Mouse (Mus musculus) gastrocnemius, postnatal 4 days (tissue): Measurements from ENCODE around the gene U2af1l4. TPM values are rescaled to one million over a fixed set of nuclear protein-coding genes. Genes with fewer than 3 reads are reported as not detected.
A peak's percentile ranks its signal among the peaks of the same experiment; 100 is the strongest.

Source experiments
- DNase-seq, 2 experiments: peaks; one replicate each; pipeline ENCODE4 v3.0.0; 2021 to 2022; ENCODE audit warnings: low spot score in 2 of 2, mixed read lengths in 2 of 2
- long read RNA-seq, 2 experiments: library from polyadenylated mRNA; stranded (forward); transcript quantifications; one replicate each; pipeline ENCODE4 v2.0.0; 2021
- total RNA-seq, 2 experiments: library from RNA; stranded (reverse); gene quantifications; 2 replicates each; pipeline ENCODE4 v1.2.3; 2021

The U2af1l4 gene
- 10 to 100 TPM; 55.6 to 62.4 TPM for total RNA-seq
- long read RNA-seq, experiment 1, transcript U2af1l4-221 (8 exons, 860 nt) = minor isoform, 5 of 28 reads
- long read RNA-seq, experiment 1, transcript U2af1l4-201 (8 exons, 884 nt) = major isoform, 13 of 28 reads
- long read RNA-seq, experiment 1, partial matches to known transcripts = 0 of 28 reads
- long read RNA-seq, experiment 1, other reads (novel, unspliced or antisense) = 4 of 28 reads
- long read RNA-seq, experiment 2, transcript U2af1l4-201 (8 exons, 884 nt) = major isoform, 14 of 33 reads
- long read RNA-seq, experiment 2, partial matches to known transcripts = 3 of 33 reads
- long read RNA-seq, experiment 2, other reads (novel, unspliced or antisense) = 7 of 33 reads

DNA sequence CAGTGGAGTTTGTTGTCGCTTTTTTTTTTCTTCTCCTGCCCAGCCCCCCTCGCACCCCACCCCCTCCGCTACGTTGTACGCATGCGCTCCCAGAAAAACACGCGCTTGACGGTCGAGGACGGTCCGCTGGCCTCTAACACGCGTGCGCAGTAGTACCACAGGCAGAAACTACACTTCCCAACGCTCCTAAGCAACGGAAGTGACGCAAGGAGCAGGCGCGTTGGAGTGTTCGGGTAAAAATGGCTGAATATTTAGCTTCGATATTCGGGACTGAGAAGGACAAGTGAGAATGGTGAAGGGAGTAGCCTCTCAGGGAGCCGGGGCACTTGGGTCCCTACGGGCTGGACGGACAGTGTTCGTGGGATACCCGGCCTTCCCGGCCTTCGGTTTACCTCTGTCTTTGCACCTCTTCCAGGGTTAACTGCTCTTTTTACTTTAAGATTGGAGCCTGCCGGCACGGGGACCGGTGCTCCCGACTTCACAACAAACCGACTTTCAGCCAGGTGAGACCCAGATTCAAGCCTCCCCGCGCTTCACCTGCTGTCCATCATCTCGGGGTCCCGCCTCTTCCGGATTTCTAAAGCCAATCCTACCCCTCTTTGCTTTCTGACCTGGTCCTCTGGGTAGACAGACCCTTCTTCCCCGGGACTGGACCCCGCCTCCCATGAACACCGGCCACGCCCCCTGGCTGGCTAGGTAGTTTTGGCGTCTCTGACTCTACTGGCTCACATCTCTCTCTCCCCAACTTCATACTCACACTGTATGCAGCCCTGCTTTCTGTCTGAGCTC, at the start of gene U2af1l4, which contains the start of the genes Gm49396 and Psenen:
TSS of gene U2af1l4 (plus strand) at position 185 of the 789 bp plus-strand sequence.
TSS of gene Gm49396 (plus strand) at position 228 of the 789 bp plus-strand sequence.
TSS of gene Psenen (minus strand) at position 511 of the 789 bp plus-strand sequence.
- DNase-seq = peak; percentile 89 to 96

DNA sequence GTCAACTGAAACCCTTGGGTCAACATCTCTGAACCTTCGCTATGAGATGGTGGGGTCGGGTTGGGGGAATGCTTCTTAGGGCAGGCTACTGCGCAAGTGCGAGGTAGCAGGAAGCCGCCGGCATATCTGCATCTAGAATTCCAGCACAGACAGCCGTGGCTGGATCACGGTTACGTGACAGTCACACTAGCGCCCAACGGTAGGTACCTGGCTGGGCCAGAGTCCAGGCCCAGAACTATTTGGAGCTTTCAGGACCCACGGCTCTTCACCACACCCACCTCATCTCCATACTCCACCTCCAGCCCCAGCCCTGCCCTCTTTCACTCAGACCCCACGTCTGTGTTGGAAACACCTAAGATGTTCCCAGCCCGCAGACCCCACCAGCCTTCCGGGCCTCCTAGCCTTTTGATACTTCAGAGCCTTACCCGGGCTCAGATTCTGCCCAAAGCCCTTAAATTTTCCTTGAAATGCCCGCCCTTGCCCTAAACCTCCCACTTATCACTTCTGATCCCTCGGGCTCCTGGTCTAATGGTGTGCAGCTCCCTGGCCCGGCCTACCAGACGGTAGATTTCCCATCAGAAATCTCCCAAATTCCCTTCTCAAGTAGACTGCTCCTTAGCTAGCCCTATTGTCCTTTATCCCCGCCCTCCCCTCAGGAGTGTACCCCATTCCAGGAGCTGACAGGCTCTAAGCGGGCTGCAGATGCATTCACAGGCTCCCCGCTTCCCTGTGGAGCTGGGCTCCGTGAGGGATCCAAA, 47.9 kb upstream of the U2af1l4 start:
- DNase-seq = no peak

DNA sequence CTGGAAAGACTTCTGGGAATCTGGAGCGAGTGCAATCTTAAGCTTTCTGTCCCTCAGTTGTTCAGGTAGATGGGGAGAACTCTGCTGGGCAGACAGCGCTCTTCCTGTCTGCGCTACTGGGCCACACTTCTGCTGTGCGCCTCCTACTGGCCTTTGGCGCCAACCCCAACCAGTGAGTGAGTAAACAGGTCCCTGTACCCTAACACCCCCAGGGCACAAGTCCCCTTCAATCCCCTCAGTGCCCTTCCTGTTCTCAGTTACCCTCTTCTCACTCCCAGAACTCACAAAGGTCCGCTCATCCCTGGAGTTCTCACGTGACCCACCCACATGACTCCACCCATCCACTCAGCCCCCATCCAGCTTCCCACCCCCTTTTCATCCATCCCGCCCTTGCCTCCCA, 44.8 kb upstream of the U2af1l4 start:
- no peak for DNase-seq

DNA sequence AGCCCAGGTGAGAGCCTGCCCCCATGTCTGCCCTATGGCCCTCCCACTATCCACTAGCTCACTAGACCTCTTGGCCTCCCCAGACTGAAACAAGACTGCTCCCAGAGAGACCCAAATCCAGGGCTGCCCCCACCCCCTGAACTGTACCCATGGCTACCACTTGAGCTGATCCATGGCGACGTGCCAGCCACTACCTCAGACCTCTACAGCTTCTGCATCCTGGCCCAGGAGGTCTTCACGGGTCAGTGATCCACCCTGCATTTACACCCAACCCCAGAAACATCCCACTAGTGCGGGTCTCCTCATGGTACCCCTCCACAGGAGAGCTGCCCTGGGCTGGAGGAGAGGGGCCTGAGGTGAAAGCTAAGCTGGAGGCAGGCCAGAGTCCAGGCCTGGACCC, 42.7 kb upstream of the U2af1l4 start:
- DNase-seq = no peak

DNA sequence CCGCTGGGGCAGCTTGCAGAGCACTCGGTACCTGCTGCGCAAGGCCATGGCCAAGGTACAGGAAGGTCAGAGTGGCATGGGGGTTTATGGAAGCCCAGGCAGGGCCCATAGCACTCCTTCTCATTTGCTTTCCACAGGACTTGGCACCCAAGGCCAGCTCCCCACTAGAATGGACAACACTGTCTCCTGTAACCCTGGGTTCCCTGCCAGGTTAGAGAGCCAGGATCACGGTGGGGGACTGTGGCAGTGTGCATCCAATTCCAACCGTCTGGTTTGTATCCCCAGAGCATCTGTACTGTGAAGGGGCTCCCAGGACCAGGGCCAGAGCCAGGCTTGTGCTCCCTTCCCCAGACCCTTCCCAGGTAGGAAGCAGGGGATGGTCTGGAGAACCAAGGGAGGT, 42.2 kb upstream of the U2af1l4 start:
- DNase-seq = no peak

DNA sequence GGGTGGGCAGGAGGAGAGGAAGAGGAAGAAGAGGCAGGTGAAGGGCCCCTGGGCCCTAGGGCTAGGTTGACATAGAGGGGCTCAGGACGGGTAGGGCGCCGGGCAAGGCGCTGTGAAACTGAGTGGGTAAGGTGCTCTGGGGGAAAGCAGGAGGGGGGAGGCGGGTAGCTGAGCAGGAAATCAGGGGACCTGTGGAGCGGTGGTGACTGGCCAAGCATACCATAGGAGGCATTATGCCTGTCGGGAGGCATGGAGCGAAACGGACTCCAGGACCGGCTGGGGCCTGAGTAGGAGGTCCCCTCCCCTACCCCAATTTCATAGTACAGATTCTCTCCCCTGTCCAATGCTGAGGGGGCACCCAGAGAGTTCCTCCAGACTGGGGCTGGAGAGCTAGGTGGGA, 40.2 kb upstream of the U2af1l4 start:
- DNase-seq = no peak

DNA sequence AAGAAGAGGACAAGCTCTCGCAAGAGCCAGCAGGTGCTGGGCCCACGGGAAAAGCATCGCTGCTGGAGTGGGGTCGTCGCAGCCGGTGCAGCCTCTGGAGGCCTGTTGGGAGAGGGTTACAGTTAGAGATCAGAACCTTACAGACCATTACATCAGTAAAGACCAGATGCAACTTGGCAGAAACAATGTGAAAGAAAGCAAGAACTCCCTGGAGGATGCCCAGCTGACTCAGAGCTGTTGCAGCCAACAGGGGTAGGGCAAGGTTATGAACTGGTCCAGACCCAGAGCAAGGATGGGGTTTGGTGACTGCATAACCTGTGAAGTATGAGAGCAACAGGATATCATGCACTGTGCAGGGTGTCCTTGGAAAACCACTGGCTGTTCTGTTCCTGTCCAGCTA, 38.6 kb upstream of the U2af1l4 start:
- no peak for DNase-seq

GRCm38 (mm10) chr7:30525954-30526353, 37.1 kb upstream of the U2af1l4 start:
- DNase-seq = no peak

- no peak for DNase-seq
Observed at GRCm38 (mm10) chr7:30526399-30526798, 36.7 kb upstream of the U2af1l4 start.

DNA sequence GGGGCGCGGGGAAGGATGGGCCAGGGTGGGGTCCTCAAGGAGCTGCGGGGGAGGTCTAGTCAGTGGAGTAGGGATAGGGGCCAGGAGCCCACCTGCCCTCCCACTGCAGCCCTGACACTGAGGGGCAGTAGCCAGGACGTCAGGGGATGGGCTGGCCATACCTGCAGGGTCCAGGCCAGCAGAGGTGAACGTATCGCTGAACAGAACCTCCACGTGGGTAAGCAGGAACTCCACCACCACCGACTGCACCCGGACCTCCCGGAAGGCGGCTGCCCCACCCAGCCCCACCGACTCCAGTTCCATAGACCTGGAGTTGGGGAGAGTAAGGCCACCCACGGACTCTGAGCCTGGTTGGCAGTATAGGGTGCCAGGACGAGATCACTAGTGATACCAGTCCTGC, 36.1 kb upstream of the U2af1l4 start:
- no peak for DNase-seq

GRCm38 (mm10) chr7:30531291-30531815, 31.7 kb upstream of the U2af1l4 start:
- DNase-seq = no peak

DNA sequence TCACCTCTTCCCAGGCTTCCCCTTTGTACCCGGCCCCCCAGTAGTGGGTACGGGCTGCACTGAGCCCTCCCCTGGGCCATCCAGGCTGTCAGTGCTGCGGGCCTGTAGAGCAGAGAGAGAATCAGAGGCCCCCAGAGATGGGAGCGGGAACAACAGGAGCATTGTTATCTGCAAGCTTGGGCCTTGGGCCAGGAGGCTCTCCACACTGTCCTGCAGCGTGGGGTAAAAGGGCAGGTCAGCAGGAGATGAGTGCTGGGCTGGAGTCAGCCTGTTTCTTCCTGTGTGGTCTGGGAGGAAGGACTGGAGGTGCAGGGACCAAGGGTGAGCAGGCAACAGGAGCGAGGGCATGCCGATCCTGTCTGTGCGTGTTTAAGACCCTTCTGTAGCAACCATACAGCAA, 30.2 kb upstream of the U2af1l4 start:
- peak in 1 of 2 experiments; percentile 47 for DNase-seq

GRCm38 (mm10) chr7:30533941-30534632, 29.0 kb upstream of the U2af1l4 start:
- no peak for DNase-seq

DNA sequence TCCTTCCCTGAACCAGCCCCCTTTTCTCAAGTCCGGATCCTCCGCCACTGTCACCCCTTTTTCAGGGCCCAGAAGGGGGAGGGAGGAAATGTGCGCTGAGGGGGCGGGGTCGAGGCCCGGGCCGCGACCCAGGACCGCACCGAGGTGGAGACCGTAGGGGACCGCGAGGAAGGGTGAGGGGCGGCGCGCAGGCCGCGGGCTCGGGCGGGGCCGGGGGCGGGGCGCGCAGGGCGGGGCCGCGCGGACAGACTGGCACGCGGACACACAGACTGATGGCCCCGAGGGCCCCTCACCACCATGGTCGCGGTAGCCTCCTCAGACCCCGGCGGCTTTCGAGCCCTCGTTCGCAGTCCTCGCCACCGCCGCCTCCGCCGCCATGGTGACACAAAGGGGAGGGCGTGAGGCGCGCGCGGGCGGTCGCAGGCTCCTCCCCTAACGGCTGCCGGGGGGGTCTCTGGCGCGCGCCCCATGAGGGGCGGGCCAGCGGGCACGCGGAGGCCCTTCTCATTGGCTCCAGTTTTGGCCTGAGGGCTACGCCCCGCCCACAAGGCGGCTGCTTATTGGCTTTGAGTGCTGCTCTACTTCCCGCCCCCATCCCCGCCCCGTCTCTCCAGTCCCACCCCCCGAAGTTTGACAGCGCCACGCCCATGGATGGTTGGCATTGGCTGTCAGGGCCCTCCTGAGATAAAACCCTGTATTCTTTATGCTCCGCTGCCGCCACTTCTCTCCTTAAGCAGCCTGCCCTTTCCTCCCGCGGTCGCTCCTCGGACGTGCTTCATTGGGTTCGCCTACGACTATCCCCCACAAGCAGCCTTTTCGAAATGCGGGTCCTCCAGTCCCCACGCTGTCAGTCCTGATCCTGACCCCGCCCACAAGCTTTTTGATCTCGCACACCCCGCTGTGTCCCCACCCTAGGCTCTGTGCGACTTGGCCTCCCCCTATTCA, 28.2 kb upstream of the U2af1l4 start, which contains the start of gene Arhgap33:
TSS of gene Arhgap33 (minus strand) at position 428 of the 945 bp plus-strand sequence.
- DNase-seq = peak; percentile 92 to 96

GRCm38 (mm10) chr7:30540572-30540971, 22.5 kb upstream of the U2af1l4 start:
- no peak for DNase-seq

GRCm38 (mm10) chr7:30544327-30544726, 18.8 kb upstream of the U2af1l4 start:
- DNase-seq = no peak

DNA sequence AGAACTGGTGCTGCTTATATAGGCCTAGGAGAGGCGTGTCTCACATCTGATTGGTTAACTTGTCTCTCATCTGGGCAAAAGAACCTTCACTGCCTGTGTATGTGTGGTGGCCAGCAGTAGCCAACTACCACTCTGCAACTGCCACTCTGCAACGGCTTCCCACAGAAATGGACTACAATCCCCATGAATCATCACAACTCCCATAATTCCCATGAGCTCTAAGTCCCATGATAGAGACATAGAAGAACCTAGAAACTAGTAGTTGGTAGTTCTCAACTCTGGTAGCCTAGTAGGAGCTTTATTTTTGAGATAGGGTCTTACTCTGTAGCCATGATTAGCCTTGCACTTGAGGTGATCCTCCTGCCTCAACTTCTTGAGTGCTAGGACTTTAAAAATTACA, 13.2 kb upstream of the U2af1l4 start:
- no peak for DNase-seq

DNA sequence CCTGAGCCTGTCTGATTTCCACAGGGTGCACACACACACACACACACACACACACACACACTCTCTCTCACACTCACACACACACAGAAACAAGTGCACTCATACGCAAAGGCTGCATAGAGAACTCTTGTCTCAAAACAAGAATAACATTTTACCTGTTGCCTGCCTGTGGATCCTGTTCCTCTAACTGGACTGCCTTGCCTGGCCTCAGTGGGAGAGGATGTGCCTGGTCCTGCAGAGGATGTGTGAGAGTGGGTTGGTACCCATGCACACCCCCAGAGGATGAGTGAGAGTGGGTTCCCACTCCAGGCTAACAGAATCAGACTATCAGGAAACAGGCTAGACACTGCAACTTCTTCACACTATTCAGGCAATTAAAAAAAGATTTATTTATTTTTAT, 12.5 kb upstream of the U2af1l4 start:
- DNase-seq = no peak

DNA sequence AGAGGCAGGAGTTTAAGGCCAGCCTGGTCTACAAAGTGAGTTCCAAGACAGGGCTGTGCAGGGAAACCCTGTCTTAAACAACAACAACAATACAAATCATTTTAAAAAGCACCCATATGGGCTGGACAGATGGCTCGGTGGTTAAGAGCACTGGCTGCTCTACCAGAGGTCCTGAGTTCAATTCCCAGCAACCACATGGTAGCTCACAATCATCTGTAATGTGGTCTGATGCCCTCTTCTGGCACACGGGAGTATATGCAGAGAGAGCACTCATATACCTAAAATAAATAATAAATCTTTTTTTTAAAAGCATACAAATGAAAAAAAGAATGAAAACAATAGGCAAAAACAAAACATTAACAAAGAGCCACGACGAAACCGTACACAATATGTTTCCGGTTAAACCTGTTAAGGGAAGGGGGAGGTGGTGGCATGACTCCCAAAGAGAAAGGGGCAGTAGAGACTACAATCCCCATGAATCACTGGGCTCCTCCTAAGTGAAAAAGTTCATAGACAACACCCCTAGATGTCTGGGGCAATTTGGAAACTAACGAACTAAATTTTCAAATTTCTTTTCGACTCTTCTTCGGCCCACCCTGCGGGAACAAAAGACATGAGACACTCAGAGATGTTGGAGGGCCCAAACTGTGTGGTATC, 11.5 kb upstream of the U2af1l4 start:
- no peak for DNase-seq
